In genomic region chr4:116781366-116781765, GRCm38 (mm10) we compare ENCODE assay signal across 22 mouse cellular contexts. TPM values are rescaled to one million over a fixed set of nuclear protein-coding genes. Genes with fewer than 3 reads are reported as not detected.
DNase-seq lines count a peak whose midpoint lies in the region; ATAC-seq and TF ChIP-seq lines count a peak whose summit lies in the region.
"Had no signal": no experiment of that assay in that cellular context is flagged by ENCODE, and none has a peak within 500 bp of the region (broad histone marks: within the 10 kb centered on the region; RNA-seq: fewer than 3 reads in every experiment).

No protein-coding gene starts in this region.

- WGBS in forebrain, embryonic 12.5 days: 43% methylated on average over 2 of the region's 2 CpGs

- H3K4me1 ChIP-seq in E14TG2a.4 (replicated peaks; ENCODE audit: low read depth, low read length): peaks cover 87% of the 10 kb centered on the region
- peaks cover 17% of the 10 kb centered on the region in 2 experiments for H3K4me1 ChIP-seq in ES-E14 (ENCODE audit: control insufficient read depth in 2 of 2, insufficient read depth in 2 of 2, low read length in 2 of 2, poor library complexity in 1 of 2)
- H3K4me1 ChIP-seq in megakaryocyte, embryonic 14.5 days: no peaks in the 10 kb centered on the region
- peaks cover 15% of the 10 kb centered on the region for H3K4me1 ChIP-seq in forebrain, embryonic 12.5 days
- H3K4me1 ChIP-seq: heart, embryonic 10.5 days had no signal

- no peak for DNase-seq in left cerebral cortex, adult 2 months (ENCODE audit: extremely low spot score in 1 of 2, low spot score in 2 of 2)
- DNase-seq in left cerebral cortex, adult 11 months (ENCODE audit: low spot score): no peak
- DNase-seq in ES-E14 (ENCODE audit: low read depth, low spot score): no peak
- no peak for DNase-seq in spleen, adult 18-20 months
- no peak for DNase-seq in thymus, postnatal 36 days
- DNase-seq: adrenal gland, adult 8-10 months; adrenal gland, postnatal 36 days; cerebellum, adult 11 months; cerebellum, adult 8-10 months; cerebellum, postnatal 14 days; gastrocnemius, adult 2 months; gastrocnemius, postnatal 25 days; heart, adult 11 months; heart, postnatal 10 days; heart, postnatal 4 days had no signal

- in situ Hi-C loops in ES-E14 (cut with MboI; ENCODE audit: low sequenced_read_pairs in 2 of 2, unreplicated experiment in 2 of 2): loop anchor here in 1 of 2 experiments (10.0 kb wide), 1 partner anchor 67 kb away; no protein-coding TSS in a partner anchor

- H3K9me3 ChIP-seq in E14TG2a.4 (ENCODE audit: low read length) (no peaks in the 10 kb centered on the region), ES-E14 (ENCODE audit: control insufficient read depth, insufficient read depth, low read depth, low read length) (no peaks in the 10 kb centered on the region)
- H3K9me3 ChIP-seq in megakaryocyte, embryonic 14.5 days: no peaks in the 10 kb centered on the region; the same call in 1 of the 2 replicates
- no peaks in the 10 kb centered on the region for H3K9me3 ChIP-seq in forebrain, embryonic 12.5 days
- H3K9me3 ChIP-seq: G1E; heart, embryonic 10.5 days had no signal

- peak overlapping the region; percentile 57; the same call in 1 of the 2 replicates for H3K27ac ChIP-seq in left cerebral cortex, adult 2 months
- H3K27ac ChIP-seq in ES-E14 (ENCODE audit: insufficient read depth, low read depth, low read length, poor library complexity, severe bottlenecking): peak overlapping the region; percentile 38; the same call in 1 of the 2 replicates
- no peak overlapping the region for H3K27ac ChIP-seq in forebrain, embryonic 12.5 days
- H3K27ac ChIP-seq: gastrocnemius, adult 2 months; heart, embryonic 10.5 days; hindbrain, embryonic 14.5 days had no signal

- ATAC-seq in forebrain, embryonic 12.5 days (ENCODE audit: low FRiP score): no peak
- ATAC-seq: forebrain, embryonic 14.5 days had no signal

- TF ChIP-seq CTCF in left cerebral cortex, adult 2 months (IDR thresholded peaks at IDR 0.05): no peak
- no peak for TF ChIP-seq CTCF in E14TG2a.4 (conservative IDR thresholded peaks at IDR 0.05; ENCODE audit: low read length)

- H3K4me3 ChIP-seq in left cerebral cortex, adult 2 months: no peak overlapping the region
- peak overlapping the region; percentile 14 for H3K4me3 ChIP-seq in E14TG2a.4 (replicated peaks; ENCODE audit: low read length)
- H3K4me3 ChIP-seq in ES-E14 (ENCODE audit: insufficient read depth in 1 of 2, low read depth in 1 of 2, low read length in 2 of 2, poor library complexity in 1 of 2, severe bottlenecking in 1 of 2): no peak overlapping the region
- peak overlapping the region; percentile 47 for H3K4me3 ChIP-seq in megakaryocyte, embryonic 14.5 days (replicated peaks)
- H3K4me3 ChIP-seq in forebrain, embryonic 12.5 days (replicated peaks): no peak overlapping the region
- H3K4me3 ChIP-seq: gastrocnemius, adult 2 months; heart, embryonic 10.5 days had no signal

- H3K36me3 ChIP-seq in E14TG2a.4 (ENCODE audit: insufficient read depth, low read length) (peaks cover 3% of the 10 kb centered on the region), ES-E14 (ENCODE audit: control insufficient read depth, insufficient read depth, low read length, poor library complexity, severe bottlenecking) (no peaks in the 10 kb centered on the region)
- no peaks in the 10 kb centered on the region for H3K36me3 ChIP-seq in megakaryocyte, embryonic 14.5 days (replicated peaks; ENCODE audit: low read length)
- no peaks in the 10 kb centered on the region for H3K36me3 ChIP-seq in forebrain, embryonic 12.5 days (replicated peaks)
- H3K36me3 ChIP-seq: G1E; heart, embryonic 10.5 days had no signal

- H3K9ac ChIP-seq in ES-E14 (ENCODE audit: insufficient read depth, low read depth, low read length, poor library complexity, severe bottlenecking): no peak overlapping the region
- H3K9ac ChIP-seq in forebrain, embryonic 12.5 days: no peak overlapping the region
- H3K9ac ChIP-seq: hindbrain, embryonic 14.5 days had no signal

- no peaks in the 10 kb centered on the region for H3K27me3 ChIP-seq in E14TG2a.4 (ENCODE audit: insufficient read depth, low read length)
- peaks cover 2% of the 10 kb centered on the region for H3K27me3 ChIP-seq in megakaryocyte, embryonic 14.5 days (replicated peaks)
- H3K27me3 ChIP-seq in forebrain, embryonic 12.5 days: no peaks in the 10 kb centered on the region

- intact Hi-C loops in left cerebral cortex, adult 2 months (cut with DNase I): no loop called here

- no peak overlapping the region for H3K4me2 ChIP-seq in forebrain, embryonic 12.5 days
- H3K4me2 ChIP-seq: hindbrain, embryonic 14.5 days had no signal

TF ChIP-seq in ES-E14, 5 proteins besides CTCF, POLR2A, EP300 and RAD21:
- no peak for TF ChIP-seq MAFK (IDR thresholded peaks at IDR 0.05; ENCODE audit: insufficient read depth, low read depth, low read length)
- no peak for TF ChIP-seq CHD2 (IDR thresholded peaks at IDR 0.05; ENCODE audit: low read depth, low read length)
- TF ChIP-seq ZNF384 (IDR thresholded peaks at IDR 0.05; ENCODE audit: low read depth, low read length): no peak
- no peak for TF ChIP-seq ZC3H11A (IDR thresholded peaks at IDR 0.05; ENCODE audit: borderline replicate concordance, low read depth, low read length)
- no peak for TF ChIP-seq HCFC1 (IDR thresholded peaks at IDR 0.05; ENCODE audit: borderline replicate concordance, insufficient read depth, low read length)

RNA-seq across cellular contexts. Expression of gene Toe1, which starts 26.1 kb away (rescaled TPM):
- total RNA-seq in left cerebral cortex, adult 2 months (2021): 10 to 100 TPM; 13.0 to 13.4 TPM
- total RNA-seq in ES-E14 (2012; rRNA removed): 47.4 and 51.9 TPM in 2 replicates
- polyA plus RNA-seq in megakaryocyte, embryonic 14.5 days (2012; ENCODE audit: insufficient read depth, low replicate concordance): 1.3 TPM in 1 of 2 replicates, not detected in the other
- polyA plus RNA-seq in forebrain, embryonic 12.5 days (2016; fragmentation: Nextera tagmentation; extraction: Ambion mirVana): 32.0 and 34.1 TPM in 2 replicates

RNA-seq across cellular contexts. Expression of gene Mutyh, which starts 26.2 kb away (rescaled TPM):
- 1 to 10 TPM; 2.5 to 3.8 TPM for total RNA-seq in left cerebral cortex, adult 2 months (2021)
- 23.1 and 32.2 TPM in 2 replicates for total RNA-seq in ES-E14 (2012; rRNA removed)
- polyA plus RNA-seq in megakaryocyte, embryonic 14.5 days (2012; ENCODE audit: insufficient read depth, low replicate concordance): 1.6 and 4.5 TPM in 2 replicates
- 17.7 and 20.5 TPM in 2 replicates for polyA plus RNA-seq in forebrain, embryonic 12.5 days (2016; fragmentation: Nextera tagmentation; extraction: Ambion mirVana)

RNA-seq across cellular contexts. Expression of gene Hpdl, which starts 40.1 kb away (rescaled TPM):
- total RNA-seq in left cerebral cortex, adult 2 months (2021): 1 to 10 TPM; 1.4 to 1.6 TPM
- 5.4 and 5.8 TPM in 2 replicates for total RNA-seq in ES-E14 (2012; rRNA removed)
- polyA plus RNA-seq in megakaryocyte, embryonic 14.5 days (2012; ENCODE audit: insufficient read depth, low replicate concordance): 0.54 and 0.94 TPM in 2 replicates
- 0.96 and 1.6 TPM in 2 replicates for polyA plus RNA-seq in forebrain, embryonic 12.5 days (2016; fragmentation: Nextera tagmentation; extraction: Ambion mirVana)
- total RNA-seq: G1E had no signal
- polyA plus RNA-seq: G1E had no signal

Comparison
In these comparisons a context has a peak if more than half of its experiments do, and no peak if none do; other contexts are left out.
1. H3K4me3 ChIP-seq: peak in E14TG2a.4 (single experiment) and megakaryocyte, embryonic 14.5 days (single experiment); none in left cerebral cortex, adult 2 months (single experiment), ES-E14 (0 of 2) and forebrain, embryonic 12.5 days (single experiment).